Mouse (Mus musculus) embryonic facial prominence, embryonic 15.5 days (tissue): ENCODE data around the gene Cacna1s. TPM values are rescaled to one million over a fixed set of nuclear protein-coding genes. Genes with fewer than 3 reads are reported as not detected.

Source experiments
- ATAC-seq: fragments of 200-750 bp; cut with Nextera tagmentation; 2 replicates; pipeline ENCODE4 v1.8.0; 2017; ENCODE audit warnings: low read depth, moderate TSS enrichment; ENCODE audit not compliant: insufficient number of reproducible peaks, low FRiP score, low TSS enrichment
- H3K27ac ChIP-seq: fragments of 300-500 bp; sonication (generic); replicated peaks from 2 replicates; pipeline ENCODE4 v1.5.1; 2015; ENCODE audit warnings: mild to moderate bottlenecking, inconsistent platforms
- H3K27me3 ChIP-seq: fragments of 300-500 bp; sonication (generic); 2 replicates; pipeline ENCODE4 v1.6.1; 2015; ENCODE audit warnings: inconsistent platforms
- H3K36me3 ChIP-seq: fragments of 300-500 bp; sonication (generic); 2 replicates; pipeline ENCODE4 v1.6.1; 2015; ENCODE audit warnings: mild to moderate bottlenecking, inconsistent platforms
- H3K4me1 ChIP-seq: fragments of 300-500 bp; sonication (generic); 2 replicates; pipeline ENCODE4 v1.6.1; 2015; ENCODE audit warnings: inconsistent platforms
- H3K4me2 ChIP-seq: fragments of 300-500 bp; sonication (generic); replicated peaks from 2 replicates; pipeline ENCODE4 v1.6.1; 2015; ENCODE audit warnings: mild to moderate bottlenecking, inconsistent platforms
- H3K4me3 ChIP-seq: fragments of 300-500 bp; sonication (generic); replicated peaks from 2 replicates; pipeline ENCODE4 v1.5.1; 2015; ENCODE audit warnings: mild to moderate bottlenecking, inconsistent platforms
- H3K9ac ChIP-seq: fragments of 300-500 bp; sonication (generic); 2 replicates; pipeline ENCODE4 v1.6.1; 2015; ENCODE audit warnings: inconsistent platforms
- H3K9me3 ChIP-seq: fragments of 300-500 bp; sonication (generic); replicated peaks from 2 replicates; pipeline ENCODE4 v1.6.1; 2016; ENCODE audit warnings: inconsistent platforms
- WGBS: fragments of 180-500 bp; shearing (Covaris S2); methylation state at CpG from one replicate; pipeline ENCODE4 v1.1.7; 2015; 5-methylcytosine and 5-hydroxymethylcytosine counted together
- polyA plus RNA-seq: library from polyadenylated mRNA; unstranded; fragments of >200 nt; fragmentation: Nextera tagmentation; extraction: Ambion mirVana; gene quantifications from 2 replicates; pipeline ENCODE4 v1.2.1, GENCODE M21; 2015

Gene Cacna1s
- polyA plus RNA-seq, 1 experiment from 2014 or later: 5.2 TPM

DNA sequence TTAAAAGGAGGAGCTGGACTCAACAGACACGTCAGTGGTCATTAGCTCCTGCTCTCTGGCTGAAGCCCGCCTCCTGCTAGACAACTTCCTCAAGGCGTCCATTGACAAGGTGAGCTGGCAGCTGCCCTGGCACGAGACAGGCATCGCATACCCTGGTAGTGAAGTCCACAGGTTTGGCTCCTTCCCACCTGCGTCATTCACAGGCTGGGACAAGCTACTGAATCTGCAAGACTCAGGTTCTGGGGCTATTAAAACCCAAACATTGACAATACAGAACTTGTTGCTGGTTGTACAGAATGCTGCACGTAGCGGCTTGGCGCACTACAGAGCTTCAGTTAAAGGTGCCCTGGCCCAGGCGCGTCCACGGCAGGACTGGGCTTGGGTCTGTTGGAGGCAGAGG lies 107.7 kb downstream of the Cacna1s start:
- ATAC-seq: no peak
- Histone ChIP-seq H3K36me3 (peaks cover 20% of the 10 kb centered on the region; the same call in 1 of the 2 replicates), H3K4me2 (no peak overlapping the region), H3K27ac (no peak overlapping the region), H3K9me3 (no peaks in the 10 kb centered on the region), H3K4me3 (no peak overlapping the region), H3K9ac (no peak overlapping the region), H3K27me3 (no peaks in the 10 kb centered on the region), H3K4me1 (no peaks in the 10 kb centered on the region; the same call in 1 of the 2 replicates)
- 75% methylated on average over 12 of the region's 12 CpGs for WGBS

DNA sequence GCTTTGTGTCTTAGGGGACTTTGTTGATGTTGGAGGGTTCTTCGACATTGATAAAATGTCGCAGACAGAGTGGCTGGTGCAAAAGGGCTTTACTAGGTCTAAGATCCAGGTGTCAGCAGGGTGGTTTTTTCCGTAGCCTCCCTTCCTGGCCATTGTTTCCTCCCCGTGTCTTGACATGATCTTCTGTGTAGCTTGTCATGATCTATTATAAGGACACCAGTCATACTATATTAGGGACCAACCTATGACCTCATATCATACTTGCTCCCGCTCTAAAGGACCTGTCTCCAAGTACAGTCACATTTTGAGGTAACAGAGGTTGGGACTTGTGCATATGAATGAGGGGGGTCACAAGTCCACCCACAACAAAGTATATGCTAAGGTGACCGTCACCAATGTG lies 108.4 kb downstream of the Cacna1s start:
- Histone ChIP-seq H3K36me3 (peaks cover 20% of the 10 kb centered on the region; the same call in 1 of the 2 replicates), H3K4me3 (no peak overlapping the region), H3K27ac (no peak overlapping the region), H3K9me3 (no peaks in the 10 kb centered on the region), H3K4me1 (no peaks in the 10 kb centered on the region; the same call in 1 of the 2 replicates), H3K27me3 (no peaks in the 10 kb centered on the region), H3K9ac (no peak overlapping the region), H3K4me2 (no peak overlapping the region)
- 86% methylated on average over 6 of the region's 6 CpGs for WGBS
- ATAC-seq: no peak

DNA sequence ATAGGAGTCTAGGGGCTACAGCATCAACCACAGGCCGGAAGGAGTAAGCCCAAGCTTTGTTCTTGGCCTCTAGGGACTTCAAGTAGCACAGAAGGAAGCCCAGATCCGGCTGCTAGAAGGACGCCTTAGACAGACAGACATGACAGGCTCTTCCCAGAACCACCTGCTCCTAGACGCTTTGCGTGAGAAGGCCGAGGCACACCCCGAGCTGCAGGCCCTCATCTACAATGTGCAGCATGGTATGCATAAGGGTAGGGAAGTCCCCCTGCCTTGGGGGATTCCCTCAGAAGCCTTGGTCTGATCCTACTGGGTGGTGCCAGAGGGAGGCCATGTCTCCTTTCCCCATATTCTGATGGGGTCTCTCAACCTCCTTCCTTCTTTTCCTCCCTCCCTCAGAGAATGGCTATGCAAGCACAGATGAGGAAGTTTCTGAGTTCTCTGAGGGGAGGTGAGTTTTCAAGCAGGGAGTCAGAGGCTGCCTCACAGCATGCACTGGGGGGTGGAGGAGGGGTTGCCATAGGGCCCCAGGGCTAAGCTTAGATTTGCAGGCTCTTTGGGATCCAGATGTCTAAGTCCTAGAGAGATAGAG lies 108.9 kb downstream of the Cacna1s start:
- Histone ChIP-seq H3K4me2 (no peak overlapping the region), H3K4me1 (no peaks in the 10 kb centered on the region; the same call in 1 of the 2 replicates), H3K27ac (no peak overlapping the region), H3K9me3 (no peaks in the 10 kb centered on the region), H3K4me3 (no peak overlapping the region), H3K9ac (no peak overlapping the region), H3K36me3 (peaks cover 18% of the 10 kb centered on the region; the same call in 1 of the 2 replicates), H3K27me3 (no peaks in the 10 kb centered on the region)
- WGBS: 84% methylated on average over 7 of the region's 7 CpGs
- ATAC-seq: no peak

DNA sequence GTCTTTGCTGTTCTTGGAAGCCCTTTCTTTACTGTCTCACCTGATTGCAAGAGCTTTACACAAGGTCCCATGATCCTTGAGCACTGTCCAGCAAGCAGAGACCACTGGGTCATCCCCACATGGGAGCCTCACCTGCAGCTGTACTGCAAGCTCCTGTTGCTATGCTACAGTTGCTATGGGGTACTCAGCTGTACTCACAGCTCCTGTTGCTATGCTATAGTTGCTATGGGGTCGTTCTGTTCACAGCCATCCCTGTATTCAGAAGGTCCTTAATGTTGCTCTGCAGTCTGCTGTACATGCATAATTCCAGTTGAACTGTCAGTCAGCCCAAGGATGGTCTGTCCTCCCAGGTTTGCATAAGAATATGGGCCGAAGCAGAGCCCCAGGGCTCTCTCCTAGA lies 112.9 kb downstream of the Cacna1s start:
- H3K27me3 ChIP-seq: no peaks in the 10 kb centered on the region
- H3K4me1 ChIP-seq: peaks cover 2% of the 10 kb centered on the region; the same call in 1 of the 2 replicates
- ATAC-seq: no peak
- WGBS: 76% methylated on average over 2 of the region's 2 CpGs
- no peak overlapping the region for H3K9ac ChIP-seq
- no peak overlapping the region for H3K27ac ChIP-seq
- no peak overlapping the region for H3K4me3 ChIP-seq
- no peaks in the 10 kb centered on the region for H3K9me3 ChIP-seq
- peaks cover 11% of the 10 kb centered on the region; the same call in 1 of the 2 replicates for H3K36me3 ChIP-seq
- H3K4me2 ChIP-seq: no peak overlapping the region

DNA sequence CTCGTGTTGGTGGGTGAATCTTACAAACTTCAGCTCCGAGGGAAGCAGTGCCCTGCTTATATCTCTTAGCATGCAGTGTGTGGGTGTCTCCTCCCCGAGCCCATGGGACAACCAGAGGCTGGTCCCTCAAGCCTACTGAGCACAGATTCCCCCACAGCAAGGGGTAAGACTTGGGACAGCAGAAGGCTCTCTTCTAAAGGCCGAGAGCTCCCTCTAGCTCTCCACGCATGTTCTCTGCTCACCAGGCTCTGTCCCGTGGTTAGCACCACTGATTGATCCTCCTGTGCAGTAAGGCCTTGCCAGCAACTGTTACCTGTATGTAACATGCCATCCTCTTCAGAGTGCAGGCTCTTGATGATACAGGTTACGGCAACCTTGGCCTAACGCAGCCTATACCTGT lies 115.1 kb downstream of the Cacna1s start:
- Histone ChIP-seq H3K4me3 (no peak overlapping the region), H3K27ac (no peak overlapping the region), H3K36me3 (peaks cover 9% of the 10 kb centered on the region; the same call in 1 of the 2 replicates), H3K27me3 (no peaks in the 10 kb centered on the region), H3K4me1 (peaks cover 3% of the 10 kb centered on the region; the same call in 1 of the 2 replicates), H3K4me2 (no peak overlapping the region), H3K9me3 (no peaks in the 10 kb centered on the region), H3K9ac (no peak overlapping the region)
- ATAC-seq: no peak
- 73% methylated on average over 8 of the region's 8 CpGs for WGBS

Other genes with a start within 250 kb of the Cacna1s start
- gene Lad1, start 234.2 kb upstream of the Cacna1s start, polyA plus RNA-seq: 57.9 and 58.0 TPM in 2 replicates
- gene Tnnt2, start 216.4 kb upstream of the Cacna1s start, polyA plus RNA-seq: 151 and 208 TPM in 2 replicates
- gene Pkp1, start 133.5 kb upstream of the Cacna1s start, polyA plus RNA-seq: 67.2 and 67.5 TPM in 2 replicates
- gene Igfn1, start 46.4 kb upstream of the Cacna1s start, polyA plus RNA-seq: 0.09 and 0.12 TPM in 2 replicates
- gene Tmem9, start 44.6 kb upstream of the Cacna1s start, polyA plus RNA-seq: 172 and 176 TPM in 2 replicates
- 1.3 and 3.0 TPM in 2 replicates for gene Ascl5, start 1.9 kb upstream of the Cacna1s start, polyA plus RNA-seq
- 2.8 TPM in 2 replicates for gene Kif21b, start 78.6 kb downstream of the Cacna1s start, polyA plus RNA-seq
- gene Mroh3, start 160.1 kb downstream of the Cacna1s start, polyA plus RNA-seq: 0.32 TPM in 1 of 2 replicates, not detected in the other
- gene Inava, start 181.5 kb downstream of the Cacna1s start, polyA plus RNA-seq: 16.6 and 19.4 TPM in 2 replicates
- gene Gpr25, start 208.1 kb downstream of the Cacna1s start, polyA plus RNA-seq: not detected in 2 replicates